Mouse (Mus musculus) frontal cortex, postnatal 14 days (tissue): ENCODE measurements around the gene Zfp74.
A peak's percentile ranks its signal among the peaks of the same experiment; 100 is the strongest.

Experiments used
- DNase-seq, 2 experiments: peaks; one replicate each; pipeline ENCODE4 v3.0.0; 2022; ENCODE audit warnings: low spot score in 2 of 2

Gene Zfp74

GRCm38 (mm10) chr7:29944201-29944600 is 9.7 kb downstream of the Zfp74 start:
- no peak for DNase-seq

GRCm38 (mm10) chr7:29943720-29944119 is 10.2 kb downstream of the Zfp74 start:
- no peak for DNase-seq

- no peak for DNase-seq
These were observed 11.1 kb downstream of the Zfp74 start for GRCm38 (mm10) chr7:29942740-29943139.

- DNase-seq, result no peak
These were observed 12.9 kb downstream of the Zfp74 start for GRCm38 (mm10) chr7:29941027-29941426.

- DNase-seq, result no peak
These were observed 15.0 kb downstream of the Zfp74 start for GRCm38 (mm10) chr7:29938856-29939255.

- no peak for DNase-seq
These were observed 31.1 kb downstream of the Zfp74 start for GRCm38 (mm10) chr7:29922780-29923179.

GRCm38 (mm10) chr7:29921439-29922093 is 32.3 kb downstream of the Zfp74 start:
- no peak for DNase-seq

- DNase-seq, result no peak
These were observed 35.8 kb downstream of the Zfp74 start for GRCm38 (mm10) chr7:29918062-29918453.

- no peak for DNase-seq
These were observed 36.4 kb downstream of the Zfp74 start for GRCm38 (mm10) chr7:29917371-29918061.

- DNase-seq, result no peak
These were observed 41.7 kb downstream of the Zfp74 start for GRCm38 (mm10) chr7:29912172-29912571.

- no peak for DNase-seq
These were observed 43.6 kb downstream of the Zfp74 start for GRCm38 (mm10) chr7:29910252-29910651.

GRCm38 (mm10) chr7:29908130-29908950 is 45.5 kb downstream of the Zfp74 start, which contains the start of gene Zfp383:
Zfp383 (plus strand) TSS chr7:29908223.
- peak; percentile 68 to 78 for DNase-seq

GRCm38 (mm10) chr7:29907206-29907605 is 46.7 kb downstream of the Zfp74 start:
- DNase-seq, result no peak

- DNase-seq, result no peak
These were observed 47.2 kb downstream of the Zfp74 start for GRCm38 (mm10) chr7:29906682-29907058.

GRCm38 (mm10) chr7:29905966-29906681 is 47.8 kb downstream of the Zfp74 start, which contains the start of gene Zfp27:
Zfp27 (minus strand) TSS chr7:29906572.
- DNase-seq, result peak; percentile 55 to 66

GRCm38 (mm10) chr7:29904101-29904500 is 49.8 kb downstream of the Zfp74 start:
- DNase-seq, result no peak

- no peak for DNase-seq
These were observed 55.5 kb downstream of the Zfp74 start for GRCm38 (mm10) chr7:29898351-29898750.

- DNase-seq, result no peak
These were observed 61.1 kb downstream of the Zfp74 start for GRCm38 (mm10) chr7:29892756-29893155.

GRCm38 (mm10) chr7:29890501-29890900 is 63.4 kb downstream of the Zfp74 start:
- DNase-seq, result no peak

- DNase-seq, result no peak
These were observed 73.0 kb downstream of the Zfp74 start for GRCm38 (mm10) chr7:29880916-29881315.
